Mouse (Mus musculus) bone marrow macrophage, adult 2 months (primary cell): ENCODE data around the gene Prep. TPM values are rescaled to one million over a fixed set of nuclear protein-coding genes. Genes with fewer than 3 reads are reported as not detected.

Experiments
- H3K27ac ChIP-seq: 2 replicates; pipeline ENCODE4 v1.5.1; 2012; ENCODE audit warnings: low read depth, low read length; ENCODE audit not compliant: insufficient read depth
- H3K4me1 ChIP-seq: 2 replicates; pipeline ENCODE4 v1.6.1; 2012; ENCODE audit warnings: low read length; ENCODE audit not compliant: control insufficient read depth, insufficient read depth
- H3K4me3 ChIP-seq: 2 replicates; pipeline ENCODE4 v1.5.1; 2012; ENCODE audit warnings: mild to moderate bottlenecking, low read length, moderate library complexity; ENCODE audit not compliant: insufficient read depth
- CTCF ChIP-seq: IDR thresholded peaks from 2 replicates; pipeline ENCODE4 v1.5.1; 2012; ENCODE audit warnings: low read depth, mild to moderate bottlenecking, low read length, moderate library complexity
- POLR2A ChIP-seq: IDR thresholded peaks from 2 replicates; pipeline ENCODE4 v1.6.1; 2012; ENCODE audit warnings: mild to moderate bottlenecking, low read depth, low read length, borderline replicate concordance
- polyA plus RNA-seq: library from polyadenylated mRNA; stranded (reverse); fragments of >200 nt; gene quantifications from 2 replicates; pipeline ENCODE4 v1.2.4, GENCODE M21; 2012; ENCODE audit not compliant: missing spikeins, insufficient read depth, insufficient read length

Gene Prep
- polyA plus RNA-seq, 1 experiment: 6.2 TPM

GRCm38 (mm10) chr10:45210201-45210600 is 143.2 kb downstream of the Prep start:
- H3K4me3 ChIP-seq: no peak overlapping the region
- TF ChIP-seq POLR2A (no peak), CTCF (no peak)
- H3K4me1 ChIP-seq: peaks cover 1% of the 10 kb centered on the region
- H3K27ac ChIP-seq: no peak overlapping the region

- Histone ChIP-seq H3K4me1 (peaks cover 5% of the 10 kb centered on the region), H3K27ac (no peak overlapping the region), H3K4me3 (no peak overlapping the region)
- TF ChIP-seq CTCF: no peak
- no peak for TF ChIP-seq POLR2A
Measured at GRCm38 (mm10) chr10:45216676-45217075, 149.7 kb downstream of the Prep start.

Other genes with a start within 250 kb of the Prep start
- gene Popdc3, start 110.9 kb downstream of the Prep start, polyA plus RNA-seq: not detected in 2 replicates